Mouse (Mus musculus) ES-E14 (cell line): ENCODE measurements around the gene Cachd1. TPM values are rescaled to one million over a fixed set of nuclear protein-coding genes. Genes with fewer than 3 reads are reported as not detected.

ENCODE experiments used
- DNase-seq: peaks from one replicate; pipeline ENCODE4 v3.0.0-alpha.2; 2013; ENCODE audit warnings: low read depth, low spot score
- H3K27ac ChIP-seq: 2 replicates; pipeline ENCODE4 v1.5.1; 2012; ENCODE audit warnings: low read depth, mild to moderate bottlenecking, low read length, moderate library complexity, mixed read lengths; ENCODE audit not compliant: poor library complexity, insufficient read depth, severe bottlenecking
- H3K36me3 ChIP-seq: 2 replicates; pipeline ENCODE4 v1.6.1; 2012; ENCODE audit warnings: mild to moderate bottlenecking, low read length, moderate library complexity, mixed read lengths; ENCODE audit not compliant: control insufficient read depth, poor library complexity, insufficient read depth, severe bottlenecking
- H3K4me1 ChIP-seq, 2 experiments: fragments of 150-350 bp in 1 of 2; sonication (generic) in 1 of 2; 2 replicates each; pipeline ENCODE4 v1.6.1; 2012; ENCODE audit warnings: low read length in 2 of 2, mild to moderate bottlenecking in 1 of 2, mixed read lengths in 1 of 2; ENCODE audit not compliant: control insufficient read depth in 2 of 2, insufficient read depth in 2 of 2, poor library complexity in 1 of 2
- H3K4me3 ChIP-seq, 2 experiments: fragments of 150-350 bp in 1 of 2; sonication (generic) in 1 of 2; 2 replicates each; pipeline ENCODE4 v1.5.1; 2012; ENCODE audit warnings: low read length in 2 of 2, low read depth in 1 of 2, mild to moderate bottlenecking in 1 of 2, mixed read lengths in 1 of 2; ENCODE audit not compliant: insufficient read depth in 1 of 2, poor library complexity in 1 of 2, severe bottlenecking in 1 of 2
- H3K9ac ChIP-seq: 2 replicates; pipeline ENCODE4 v1.6.1; 2012; ENCODE audit warnings: low read depth, mild to moderate bottlenecking, low read length, mixed read lengths; ENCODE audit not compliant: poor library complexity, insufficient read depth, severe bottlenecking
- H3K9me3 ChIP-seq: fragments of 150-350 bp; sonication (generic); 2 replicates; pipeline ENCODE4 v1.6.1; 2012; ENCODE audit warnings: low read depth, mild to moderate bottlenecking, low read length; ENCODE audit not compliant: control insufficient read depth, insufficient read depth
- CHD2 ChIP-seq: IDR thresholded peaks from 2 replicates; pipeline ENCODE4 v1.6.1; 2014; ENCODE audit warnings: mild to moderate bottlenecking, low read depth, low read length, inconsistent platforms
- HCFC1 ChIP-seq: IDR thresholded peaks from 2 replicates; pipeline ENCODE4 v1.6.1; 2012; ENCODE audit warnings: low read length, inconsistent platforms, borderline replicate concordance; ENCODE audit not compliant: insufficient read depth
- MAFK ChIP-seq: IDR thresholded peaks from 2 replicates; pipeline ENCODE4 v1.6.1; 2014; ENCODE audit warnings: mild to moderate bottlenecking, low read depth, low read length, inconsistent platforms; ENCODE audit not compliant: insufficient read depth
- ZC3H11A ChIP-seq: IDR thresholded peaks from 2 replicates; pipeline ENCODE4 v1.6.1; 2012; ENCODE audit warnings: low read depth, mild to moderate bottlenecking, inconsistent platforms, low read length, borderline replicate concordance
- ZNF384 ChIP-seq: IDR thresholded peaks from 2 replicates; pipeline ENCODE4 v1.6.1; 2012; ENCODE audit warnings: low read depth, low read length, inconsistent platforms
- in situ Hi-C, 2 experiments: fragments of 600-800 bp; cut with MboI; formaldehyde crosslinking; loops; one replicate each; pipeline ENCODE4 v1.15.1; 2025; ENCODE audit warnings: low sequenced_read_pairs in 2 of 2, inconsistent platforms in 1 of 2; ENCODE audit not compliant: unreplicated experiment in 2 of 2
- total RNA-seq: library from RNA; depleted of rRNA; stranded (reverse); fragments of 300-350 nt; gene quantifications from 2 replicates; pipeline ENCODE4 v1.2.3, GENCODE M21; 2012

Gene Cachd1
- total RNA-seq, 1 experiment: 7.6 TPM

DNA sequence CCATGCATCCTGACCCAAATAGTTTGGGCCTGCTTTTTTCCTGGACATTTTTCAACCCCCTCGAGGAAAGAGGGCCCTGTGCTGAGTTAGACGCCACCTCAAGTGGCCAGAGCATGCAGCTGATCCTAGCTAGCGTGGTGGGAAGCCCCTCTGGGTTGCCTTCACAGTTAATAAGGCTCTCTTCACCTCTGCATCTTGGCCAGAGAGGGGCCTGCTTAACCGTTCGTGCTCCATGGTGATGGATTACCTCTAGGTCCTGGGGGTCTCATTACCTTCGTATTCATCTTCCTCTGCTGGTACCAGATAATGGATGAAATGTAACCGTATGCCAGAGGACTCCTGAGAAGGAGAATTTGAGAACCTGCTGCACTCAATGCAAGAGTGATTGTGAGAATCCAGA lies 167.2 kb downstream of the Cachd1 start:
- TF ChIP-seq ZC3H11A (no peak), ZNF384 (no peak), HCFC1 (no peak), CHD2 (no peak), MAFK (no peak)
- no peak overlapping the region for H3K27ac ChIP-seq
- no peaks in the 10 kb centered on the region for H3K36me3 ChIP-seq
- H3K9me3 ChIP-seq: no peaks in the 10 kb centered on the region
- no peak overlapping the region for H3K4me3 ChIP-seq
- DNase-seq: no peak
- H3K4me1 ChIP-seq: peaks cover 0 to 6% of the 10 kb centered on the region in 2 experiments; a peak in 1 of 4 replicates
- no peak overlapping the region for H3K9ac ChIP-seq
- in situ Hi-C loops: no loop called here

DNA sequence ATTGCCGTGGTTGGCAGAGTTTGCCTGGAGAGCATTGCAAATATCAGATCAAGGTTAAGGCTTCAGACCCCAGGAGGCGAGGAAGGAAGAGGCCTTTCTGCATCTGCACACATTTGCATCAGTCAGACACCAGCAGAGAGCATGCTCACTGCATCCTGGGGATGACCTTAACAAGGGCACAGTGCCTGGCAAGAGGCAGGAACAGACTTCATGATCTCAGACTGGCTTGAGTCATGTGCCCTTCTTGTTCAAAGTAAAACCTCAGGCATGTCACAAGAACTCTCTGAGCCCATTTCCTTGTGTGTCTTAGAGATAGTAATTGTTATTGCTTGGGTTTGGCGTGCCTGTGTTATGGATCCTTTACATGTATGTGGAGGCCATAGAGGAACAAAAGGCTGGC lies 167.8 kb downstream of the Cachd1 start:
- Histone ChIP-seq H3K36me3 (no peaks in the 10 kb centered on the region), H3K4me3 (no peak overlapping the region), H3K9me3 (no peaks in the 10 kb centered on the region), H3K4me1 (peaks cover 0 to 6% of the 10 kb centered on the region in 2 experiments; a peak in 1 of 4 replicates), H3K27ac (no peak overlapping the region), H3K9ac (no peak overlapping the region)
- TF ChIP-seq MAFK: no peak
- no peak for TF ChIP-seq ZNF384
- TF ChIP-seq ZC3H11A: no peak
- no peak for TF ChIP-seq HCFC1
- no peak for TF ChIP-seq CHD2
- no peak for DNase-seq
- in situ Hi-C loops: no loop called here

DNA sequence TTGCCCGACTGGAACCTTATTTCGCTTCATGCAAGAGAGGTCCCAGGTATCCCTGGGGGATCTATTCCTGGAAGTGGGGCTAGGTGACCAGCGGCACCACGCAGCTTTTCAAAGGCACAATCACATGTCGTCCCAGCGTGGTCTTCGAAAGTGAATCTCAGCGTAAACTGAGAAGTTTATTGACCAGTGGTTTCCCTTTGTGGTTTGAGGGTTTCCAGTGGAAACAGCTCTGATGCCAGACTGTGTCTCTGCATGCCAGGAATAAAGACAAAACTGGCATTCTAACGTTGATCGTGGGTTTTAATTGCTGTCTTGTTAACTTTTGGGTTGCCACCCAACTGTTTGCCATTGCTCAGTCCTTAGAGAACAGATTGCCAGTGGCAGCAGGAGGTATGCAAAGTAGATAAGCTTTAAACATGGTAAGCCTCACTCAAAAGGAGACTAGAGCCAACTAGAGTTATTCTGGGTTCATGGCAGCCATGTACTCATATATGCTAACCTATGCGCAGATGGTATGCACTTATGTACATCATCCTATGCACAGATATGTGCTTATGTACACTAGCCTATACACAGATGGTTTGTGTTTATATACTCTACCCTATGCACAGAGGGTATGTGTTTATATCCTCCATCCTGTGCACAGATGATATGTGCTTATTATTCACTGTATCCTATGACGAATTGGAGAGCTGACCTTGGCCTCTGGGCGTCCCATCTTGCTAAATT lies 168.9 kb downstream of the Cachd1 start:
- TF ChIP-seq ZNF384 (no peak), MAFK (no peak), ZC3H11A (no peak), HCFC1 (no peak), CHD2 (no peak)
- no peaks in the 10 kb centered on the region for H3K9me3 ChIP-seq
- in situ Hi-C loops: no loop called here
- DNase-seq: no peak
- H3K27ac ChIP-seq: no peak overlapping the region
- H3K4me1 ChIP-seq: peaks cover 0 to 6% of the 10 kb centered on the region in 2 experiments; a peak in 1 of 4 replicates
- H3K9ac ChIP-seq: no peak overlapping the region
- H3K36me3 ChIP-seq: no peaks in the 10 kb centered on the region
- H3K4me3 ChIP-seq: no peak overlapping the region

DNA sequence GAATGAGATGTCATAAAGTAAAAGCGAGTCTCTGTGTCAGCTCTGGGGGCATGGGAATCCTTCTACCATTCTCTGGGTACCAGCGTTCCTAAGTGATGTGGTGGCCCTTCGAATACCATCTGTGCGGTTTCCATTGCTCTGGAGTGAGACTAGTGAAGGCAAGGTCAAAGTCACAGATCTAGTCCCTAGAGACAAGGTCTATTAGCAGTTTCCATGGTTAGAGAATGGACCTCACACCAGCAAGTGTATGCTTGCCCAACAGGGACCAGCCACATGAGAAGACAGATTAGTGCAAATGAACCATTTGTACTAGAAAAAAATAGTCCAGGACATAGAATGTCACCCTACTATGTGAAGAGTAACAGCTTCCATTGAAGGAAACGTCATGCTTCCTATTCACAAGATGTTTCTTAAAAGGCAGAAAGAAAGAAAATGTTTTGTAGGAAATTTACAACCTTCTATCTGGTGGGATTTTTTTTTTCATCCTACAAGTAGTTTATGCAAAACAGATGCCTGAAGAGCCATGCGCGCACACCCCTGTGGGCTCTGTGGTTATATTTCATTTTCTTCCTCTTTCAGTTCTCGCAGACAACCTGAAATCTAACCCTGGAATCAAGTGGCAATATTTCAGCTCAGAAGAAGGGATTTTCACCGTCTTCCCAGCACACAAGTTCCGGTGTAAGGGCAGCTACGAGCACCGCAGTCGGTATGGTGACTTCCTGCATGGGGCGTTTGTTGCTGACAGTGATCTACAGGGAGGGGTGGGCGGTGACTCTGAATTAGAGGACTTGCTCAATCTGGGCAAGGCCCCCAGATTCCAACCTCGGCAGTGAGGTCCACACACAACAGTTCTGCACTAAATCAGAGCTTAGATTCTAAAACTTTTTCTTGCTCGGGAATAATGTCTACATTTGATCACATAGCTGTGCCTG lies 172.3 kb downstream of the Cachd1 start:
- H3K9ac ChIP-seq: no peak overlapping the region
- H3K4me3 ChIP-seq: no peak overlapping the region
- no peaks in the 10 kb centered on the region for H3K9me3 ChIP-seq
- TF ChIP-seq ZC3H11A (no peak), CHD2 (no peak), HCFC1 (no peak)
- peaks cover 0 to 6% of the 10 kb centered on the region in 2 experiments; a peak in 1 of 4 replicates for H3K4me1 ChIP-seq
- H3K27ac ChIP-seq: no peak overlapping the region
- in situ Hi-C loops: no loop called here
- no peak for DNase-seq
- peaks cover 3% of the 10 kb centered on the region; the same call in 1 of the 2 replicates for H3K36me3 ChIP-seq
